Comparison of ENCODE assay signal across 8 mouse cellular contexts in the genomic region with DNA sequence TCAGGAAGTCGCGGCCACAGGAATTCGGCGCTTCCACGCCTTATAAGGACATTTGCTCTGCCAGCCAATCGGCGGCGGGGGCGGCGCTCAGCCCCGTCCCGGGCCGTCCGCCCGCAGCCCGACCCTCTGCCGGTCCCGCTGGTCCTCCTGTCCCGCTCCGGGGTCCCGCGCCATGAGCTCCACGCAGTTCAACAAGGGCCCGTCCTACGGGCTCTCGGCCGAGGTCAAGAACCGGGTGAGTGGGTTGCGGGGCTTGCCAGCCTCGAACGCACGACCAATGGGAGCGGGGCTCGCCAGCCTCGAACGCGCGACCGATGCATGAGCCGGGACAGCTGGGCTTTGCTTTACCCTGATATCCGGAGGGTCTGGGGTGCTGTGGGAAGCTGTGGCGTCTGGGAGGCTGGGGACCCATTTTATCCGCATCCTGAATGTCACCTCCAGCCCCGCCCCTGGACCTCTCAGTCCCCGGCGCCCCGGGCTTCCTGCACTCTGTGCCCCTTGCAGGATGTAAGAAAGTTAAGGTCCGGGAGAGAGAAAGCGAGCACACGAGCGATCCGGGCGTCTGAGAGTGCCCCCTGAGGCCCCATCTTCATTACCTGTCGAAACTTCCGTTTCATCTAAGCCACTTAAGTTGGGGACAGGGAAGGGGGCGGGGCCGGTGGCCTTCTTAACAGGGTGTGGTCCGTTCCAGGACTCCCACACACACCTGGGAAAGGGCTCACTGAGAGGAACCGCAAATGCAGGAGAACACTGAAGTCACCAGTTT. TPM values are rescaled to one million over a fixed set of nuclear protein-coding genes. Genes with fewer than 3 reads are reported as not detected.
DNase-seq lines count a peak whose midpoint lies in the region; ATAC-seq and TF ChIP-seq lines count a peak whose summit lies in the region.

Cnn2 (plus strand) TSS at position 79 of the 766 bp plus-strand sequence.

- TF ChIP-seq RAD21 in CH12.LX (IDR thresholded peaks at IDR 0.05; ENCODE audit: low read depth, low read length): no peak

- peaks cover 12 to 41% of the 10 kb centered on the region in 2 experiments for H3K4me1 ChIP-seq in CH12.LX (ENCODE audit: control insufficient read depth in 1 of 2, insufficient read depth in 2 of 2)
- peaks cover 10% of the 10 kb centered on the region for H3K4me1 ChIP-seq in bone marrow macrophage, adult 2 months (ENCODE audit: control insufficient read depth, insufficient read depth, low read length)
- H3K4me1 ChIP-seq in intestine, embryonic 14.5 days (replicated peaks; ENCODE audit: control insufficient read depth, insufficient read depth, low read length): peaks cover 33% of the 10 kb centered on the region
- H3K4me1 ChIP-seq in liver, embryonic 16.5 days (ENCODE audit: control insufficient read depth, low read depth, low read length): peaks cover 39% of the 10 kb centered on the region
- peaks cover 7% of the 10 kb centered on the region; the same call in 1 of the 2 replicates for H3K4me1 ChIP-seq in neural tube, embryonic 11.5 days (ENCODE audit: control insufficient read depth, insufficient read depth, low read length)

- peak within 1 kb of the TSS; percentile 35 for H3K9ac ChIP-seq in CH12.LX (ENCODE audit: insufficient read depth, low read depth)
- peak within 1 kb of the TSS; percentile 92 for H3K9ac ChIP-seq in intestine, embryonic 14.5 days (ENCODE audit: low read length)
- peak within 1 kb of the TSS; percentile 58 for H3K9ac ChIP-seq in liver, embryonic 16.5 days (ENCODE audit: low read depth, low read length)
- peak within 1 kb of the TSS; percentile 62 for H3K9ac ChIP-seq in neural tube, embryonic 11.5 days (ENCODE audit: low read length)

- H3K4me3 ChIP-seq in CH12.LX (replicated peaks in 1 of 3; ENCODE audit: low read depth in 2 of 3, low read length in 2 of 3, poor library complexity in 1 of 3): peak within 1 kb of the TSS; percentile 58 to 67 (median 66)
- peak within 1 kb of the TSS; percentile 38 for H3K4me3 ChIP-seq in bone marrow macrophage, adult 2 months (ENCODE audit: insufficient read depth, low read length)
- peak within 1 kb of the TSS; percentile 84 for H3K4me3 ChIP-seq in intestine, embryonic 14.5 days (ENCODE audit: low read depth, low read length)
- H3K4me3 ChIP-seq in liver, embryonic 16.5 days (ENCODE audit: low read depth, low read length): peak within 1 kb of the TSS; percentile 64
- peak within 1 kb of the TSS; percentile 55 for H3K4me3 ChIP-seq in neural tube, embryonic 11.5 days (ENCODE audit: low read depth, low read length)

- WGBS in intestine, embryonic 14.5 days: under 1% methylated on average over 58 of the region's 59 CpGs
- under 1% methylated on average over 59 of the region's 59 CpGs for WGBS in liver, embryonic 16.5 days (ENCODE audit: insufficient replicate concordance)
- WGBS in neural tube, embryonic 11.5 days: under 1% methylated on average over 59 of the region's 59 CpGs

- in situ Hi-C loops in CH12.LX (cut with MboI; ENCODE audit: low pct_ligation_motif_present, low pct_unique_long_range_greater_than_20kb, low sequenced_read_pairs): loop anchor here (5.0 kb wide), 2 partner anchors 124 to 154 kb away; partner anchors contain the start of gene Cbarp

- peaks cover 3% of the 10 kb centered on the region for H3K27me3 ChIP-seq in CH12.LX (replicated peaks)
- H3K27me3 ChIP-seq in intestine, embryonic 14.5 days (replicated peaks; ENCODE audit: control insufficient read depth, insufficient read depth, low read length): no peaks in the 10 kb centered on the region
- peaks cover 28% of the 10 kb centered on the region for H3K27me3 ChIP-seq in liver, embryonic 16.5 days (ENCODE audit: control insufficient read depth, insufficient read depth, low read depth, low read length)
- H3K27me3 ChIP-seq in neural tube, embryonic 11.5 days (ENCODE audit: control insufficient read depth, insufficient read depth, low read length): peaks cover 32% of the 10 kb centered on the region

- TF ChIP-seq CTCF in CH12.LX (conservative IDR thresholded peaks at IDR 0.05 in 1 of 2, IDR thresholded peaks at IDR 0.05 in 1 of 2; ENCODE audit: low read depth in 2 of 2, low read length in 2 of 2): no peak
- no peak for TF ChIP-seq CTCF in bone marrow macrophage, adult 2 months (IDR thresholded peaks at IDR 0.05; ENCODE audit: low read depth, low read length)

- H3K79me2 ChIP-seq in CH12.LX (replicated peaks; ENCODE audit: control insufficient read depth, extremely low read depth, insufficient read depth, poor library complexity, severe bottlenecking): peaks cover 3% of the 10 kb centered on the region

- dilution Hi-C loops in CH12.LX (cut with MboI; ENCODE audit: extremely low pct_ligation_motif_present, extremely low pct_unique_long_range_greater_than_20kb, low sequenced_read_pairs): no loop called here

- peak within 1 kb of the TSS; percentile 27 for H3K4me2 ChIP-seq in CH12.LX (ENCODE audit: insufficient read depth, low read depth, poor library complexity, severe bottlenecking)
- H3K4me2 ChIP-seq in intestine, embryonic 14.5 days (ENCODE audit: low read length): peak within 1 kb of the TSS; percentile 74
- peak within 1 kb of the TSS; percentile 71 for H3K4me2 ChIP-seq in liver, embryonic 16.5 days (ENCODE audit: low read depth, low read length)
- H3K4me2 ChIP-seq in neural tube, embryonic 11.5 days (ENCODE audit: low read depth): peak within 1 kb of the TSS; percentile 47

- no peak within 1 kb of the TSS for H3K27ac ChIP-seq in CH12.LX (ENCODE audit: insufficient read depth, low read depth)
- H3K27ac ChIP-seq in bone marrow macrophage, adult 2 months (ENCODE audit: insufficient read depth, low read depth, low read length): no peak within 1 kb of the TSS
- peak within 1 kb of the TSS; percentile 95 for H3K27ac ChIP-seq in intestine, embryonic 14.5 days (ENCODE audit: low read depth)
- H3K27ac ChIP-seq in liver, embryonic 16.5 days (ENCODE audit: low read length): peak within 1 kb of the TSS; percentile 99
- 0 out of 2 replicates have a peak within 1 kb of the TSS, but pooled peaks have one; percentile 44 for H3K27ac ChIP-seq in neural tube, embryonic 11.5 days (ENCODE audit: low read depth, low read length)

- no peak for TF ChIP-seq EP300 in CH12.LX (IDR thresholded peaks at IDR 0.05; ENCODE audit: low read length)

- TF ChIP-seq POLR2A in CH12.LX (IDR thresholded peaks at IDR 0.05; ENCODE audit: low read depth, low read length): peak; percentile 47; the same call in 1 of the 2 replicates
- TF ChIP-seq POLR2A in bone marrow macrophage, adult 2 months (IDR thresholded peaks at IDR 0.05; ENCODE audit: borderline replicate concordance, low read depth, low read length): no peak

- ATAC-seq in intestine, embryonic 14.5 days (replicated peaks; ENCODE audit: low FRiP score, low TSS enrichment, low read depth): peak; percentile 18; the same call in 1 of the 2 replicates
- ATAC-seq in liver, embryonic 16.5 days (ENCODE audit: low read depth): no peak
- no peak for ATAC-seq in neural tube, embryonic 11.5 days (ENCODE audit: insufficient read depth, low FRiP score, low TSS enrichment)

- H3K36me3 ChIP-seq in CH12.LX (replicated peaks in 1 of 2; ENCODE audit: control insufficient read depth in 1 of 2, insufficient read depth in 1 of 2, low read length in 1 of 2): peaks cover 17 to 31% of the 10 kb centered on the region in 2 experiments
- H3K36me3 ChIP-seq in intestine, embryonic 14.5 days (ENCODE audit: control insufficient read depth, insufficient read depth, low read length): peaks cover 27% of the 10 kb centered on the region
- peaks cover 4% of the 10 kb centered on the region; the same call in 1 of the 2 replicates for H3K36me3 ChIP-seq in liver, embryonic 16.5 days (ENCODE audit: control insufficient read depth, insufficient read depth)
- H3K36me3 ChIP-seq in neural tube, embryonic 11.5 days (ENCODE audit: control insufficient read depth, insufficient read depth, low read length): no peaks in the 10 kb centered on the region; the same call in 1 of the 2 replicates

- peak; percentile 34 for DNase-seq in CH12.LX (ENCODE audit: extremely low read depth)
- peak in 1 of 2 experiments; percentile 58 for DNase-seq in gastrocnemius, postnatal 4 days (ENCODE audit: low spot score in 2 of 2)
- DNase-seq in intestine, embryonic 14.5 days (ENCODE audit: low spot score): peak; percentile 86
- peak; percentile 73 for DNase-seq in neural tube, embryonic 11.5 days (ENCODE audit: low spot score)
- DNase-seq in urinary bladder, adult 2 months (ENCODE audit: low spot score): peak; percentile 65
- DNase-seq in left cerebral cortex, adult 8-10 months (ENCODE audit: low spot score in 2 of 2): no peak

- peaks cover 14% of the 10 kb centered on the region for H3K9me3 ChIP-seq in CH12.LX (replicated peaks; ENCODE audit: low read length)
- H3K9me3 ChIP-seq in intestine, embryonic 14.5 days (ENCODE audit: control insufficient read depth, low read length): peaks cover 6% of the 10 kb centered on the region; the same call in 1 of the 2 replicates
- no peaks in the 10 kb centered on the region; the same call in 1 of the 2 replicates for H3K9me3 ChIP-seq in liver, embryonic 16.5 days (replicated peaks; ENCODE audit: control insufficient read depth, low read length)
- H3K9me3 ChIP-seq in neural tube, embryonic 11.5 days (ENCODE audit: control insufficient read depth, low read length): peaks cover 5% of the 10 kb centered on the region; the same call in 1 of the 2 replicates

TF ChIP-seq in CH12.LX, 34 proteins besides CTCF, POLR2A, EP300 and RAD21:
- TF ChIP-seq ELF1 (IDR thresholded peaks at IDR 0.05; ENCODE audit: low read depth, low read length): peak; percentile 41
- 0 out of 2 replicates have a peak, but pooled peaks have one; percentile 27 for TF ChIP-seq UBTF (IDR thresholded peaks at IDR 0.05; ENCODE audit: low read depth, low read length)
- no peak; the same call in 1 of the 2 replicates for TF ChIP-seq NELFE (IDR thresholded peaks at IDR 0.05; ENCODE audit: low read depth, low read length)
- no peak for TF ChIP-seq MYC (IDR thresholded peaks at IDR 0.05; ENCODE audit: low read depth, low read length)
TF ChIP-seq in CH12.LX: peak in this region for 2.

RNA-seq across cellular contexts. Expression of gene Cnn2, which starts in this region (rescaled TPM):
- total RNA-seq in CH12.LX (2012; rRNA removed): 26.3 and 26.9 TPM in 2 replicates
- total RNA-seq in CH12.LX (2014; rRNA removed): 46.3 and 49.0 TPM in 2 replicates
- 52.6 and 62.7 TPM in 2 replicates for polyA plus RNA-seq in CH12.LX (2012; ENCODE audit: insufficient read length, low read depth)
- 37.5 and 41.5 TPM in 2 replicates for polyA plus RNA-seq in bone marrow macrophage, adult 2 months (2012; ENCODE audit: insufficient read depth, insufficient read length, missing spikeins)
- total RNA-seq in gastrocnemius, postnatal 4 days (2021): 10 to 100 TPM; 51.0 to 55.0 TPM
- polyA plus RNA-seq in intestine, embryonic 14.5 days (2014; fragmentation: Nextera tagmentation; extraction: Ambion mirVana): 320 and 368 TPM in 2 replicates
- polyA plus RNA-seq in liver, embryonic 16.5 days (2015; fragmentation: Nextera tagmentation; extraction: Ambion mirVana): 42.5 and 44.9 TPM in 2 replicates
- polyA plus RNA-seq in neural tube, embryonic 11.5 days (2014; fragmentation: Nextera tagmentation; extraction: Ambion mirVana): 167 and 187 TPM in 2 replicates
- 173 and 185 TPM in 2 replicates for polyA plus RNA-seq in urinary bladder, adult 2 months (2012; rRNA removed)
- 1 to 10 TPM; 5.4 to 6.7 (median 6.3) TPM for total RNA-seq in left cerebral cortex, adult 8-10 months (2022)

Comparison
In these comparisons a context has a peak if more than half of its experiments do, and no peak if none do; other contexts are left out.
1. DNase-seq: peak in CH12.LX (single experiment), intestine, embryonic 14.5 days (single experiment), neural tube, embryonic 11.5 days (single experiment) and urinary bladder, adult 2 months (single experiment); none in left cerebral cortex, adult 8-10 months (0 of 2).
2. H3K27ac ChIP-seq: peak in intestine, embryonic 14.5 days (single experiment), liver, embryonic 16.5 days (single experiment) and neural tube, embryonic 11.5 days (single experiment); none in CH12.LX (single experiment) and bone marrow macrophage, adult 2 months (single experiment).
3. H3K9ac ChIP-seq: peak in every context shown above with its lines; median percentile 92 in intestine, embryonic 14.5 days; 62 in neural tube, embryonic 11.5 days; 58 in liver, embryonic 16.5 days; 35 in CH12.LX.
4. Peak in every context shown above with its lines, with median percentiles within 50 percentile points of each other: H3K4me2 ChIP-seq and H3K4me3 ChIP-seq.